Mouse (Mus musculus) megakaryocyte, embryonic 14.5 days (primary cell): Measurements from ENCODE around the gene Ciz1.

Experiments used
- FLI1 ChIP-seq: IDR thresholded peaks from 2 replicates; pipeline ENCODE4 v1.6.1; 2012; ENCODE audit warnings: low read length, inconsistent platforms, mixed read lengths
- GATA1 ChIP-seq: IDR thresholded peaks from 3 replicates; pipeline ENCODE4 v1.6.1; 2012; ENCODE audit warnings: mixed read lengths, low read length, inconsistent platforms, borderline replicate concordance

DNA sequence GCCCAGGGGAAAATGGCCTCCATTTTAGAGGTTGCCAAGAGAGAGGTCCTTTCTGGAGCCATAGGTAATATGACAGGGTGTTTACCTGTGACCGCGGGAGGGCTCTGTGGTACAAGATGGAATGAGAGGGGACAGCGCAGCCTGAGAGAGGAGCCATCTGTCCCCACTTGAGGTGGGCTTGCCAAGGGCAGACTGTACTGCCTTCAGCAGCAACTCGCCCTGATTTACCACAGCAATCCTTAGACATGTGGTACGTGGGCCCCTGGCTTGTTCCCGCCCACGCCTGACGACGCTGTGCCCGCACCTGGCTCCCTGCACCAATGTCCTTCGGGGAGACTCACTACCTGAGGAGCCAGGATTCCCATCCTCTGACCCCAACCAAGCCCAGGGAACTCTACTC lies 3.8 kb upstream of the Ciz1 start:
- TF ChIP-seq FLI1 (no peak), GATA1 (no peak)
